ENCODE assay signal across 9 mouse cellular contexts in genomic region chr13:18947686-18948085, GRCm38 (mm10). TPM values are rescaled to one million over a fixed set of nuclear protein-coding genes. Genes with fewer than 3 reads are reported as not detected.
DNase-seq lines count a peak whose midpoint lies in the region; ATAC-seq lines count a peak whose summit lies in the region.
"Had no signal": no experiment of that assay in that cellular context is flagged by ENCODE, and none has a peak within 500 bp of the region (broad histone marks: within the 10 kb centered on the region; RNA-seq: fewer than 3 reads in every experiment).

No protein-coding gene starts in this region.

- peaks cover 6% of the 10 kb centered on the region; the same call in 1 of the 2 replicates for H3K4me1 ChIP-seq in lung, embryonic 16.5 days (replicated peaks; ENCODE audit: control insufficient read depth, insufficient read depth, low read length)
- 0 out of 2 replicates have a peak, but pooled peaks cover 3% of the 10 kb centered on the region for H3K4me1 ChIP-seq in embryonic facial prominence, embryonic 14.5 days (ENCODE audit: control insufficient read depth, insufficient read depth, low read length)
- H3K4me1 ChIP-seq in intestine, embryonic 16.5 days (ENCODE audit: control insufficient read depth, insufficient read depth, low read length), result peaks cover 6% of the 10 kb centered on the region
- peaks cover 23% of the 10 kb centered on the region for H3K4me1 ChIP-seq in neural tube, embryonic 15.5 days

- no peak overlapping the region for H3K27ac ChIP-seq in lung, embryonic 16.5 days (ENCODE audit: low read length)
- no peak overlapping the region for H3K27ac ChIP-seq in embryonic facial prominence, embryonic 14.5 days (replicated peaks; ENCODE audit: low read depth, low read length)
- no peak overlapping the region for H3K27ac ChIP-seq in intestine, embryonic 16.5 days (ENCODE audit: low read length)
- H3K27ac ChIP-seq in neural tube, embryonic 15.5 days (replicated peaks), result peak overlapping the region; percentile 93

- H3K9me3 ChIP-seq in lung, embryonic 16.5 days (ENCODE audit: control insufficient read depth, low read length), result no peaks in the 10 kb centered on the region
- no peaks in the 10 kb centered on the region for H3K9me3 ChIP-seq in embryonic facial prominence, embryonic 14.5 days (ENCODE audit: control insufficient read depth, low read length)
- no peaks in the 10 kb centered on the region for H3K9me3 ChIP-seq in intestine, embryonic 16.5 days (ENCODE audit: control insufficient read depth, low read length)
- no peaks in the 10 kb centered on the region for H3K9me3 ChIP-seq in neural tube, embryonic 15.5 days (replicated peaks)

- H3K4me2 ChIP-seq in lung, embryonic 16.5 days (ENCODE audit: low read depth, low read length), result peak overlapping the region; percentile 95
- H3K4me2 ChIP-seq in embryonic facial prominence, embryonic 14.5 days (ENCODE audit: low read depth, low read length), result peak overlapping the region; percentile 98
- peak overlapping the region; percentile 78 for H3K4me2 ChIP-seq in intestine, embryonic 16.5 days (ENCODE audit: low read depth, low read length)
- H3K4me2 ChIP-seq in neural tube, embryonic 15.5 days, result peak overlapping the region; percentile 68

- ATAC-seq in lung, embryonic 16.5 days (ENCODE audit: low read depth), result no peak
- ATAC-seq in embryonic facial prominence, embryonic 14.5 days (ENCODE audit: low read depth), result no peak
- ATAC-seq in intestine, embryonic 16.5 days, result no peak; the same call in 1 of the 2 replicates
- no peak; the same call in 1 of the 2 replicates for ATAC-seq in neural tube, embryonic 15.5 days (ENCODE audit: low FRiP score)

- intact Hi-C loops in gastrocnemius, postnatal 14 days (cut with DNase I; ENCODE audit: low total_unique reads), result no loop called here

- H3K27me3 ChIP-seq in lung, embryonic 16.5 days (ENCODE audit: control insufficient read depth, insufficient read depth, low read depth, low read length), result peaks cover 17% of the 10 kb centered on the region
- peaks cover 21% of the 10 kb centered on the region for H3K27me3 ChIP-seq in embryonic facial prominence, embryonic 14.5 days (replicated peaks; ENCODE audit: control insufficient read depth, insufficient read depth, low read length)
- peaks cover 10% of the 10 kb centered on the region; the same call in 1 of the 2 replicates for H3K27me3 ChIP-seq in intestine, embryonic 16.5 days (replicated peaks; ENCODE audit: control insufficient read depth, insufficient read depth, low read length)
- no peaks in the 10 kb centered on the region for H3K27me3 ChIP-seq in neural tube, embryonic 15.5 days (replicated peaks)

- 10% methylated on average over 5 of the region's 5 CpGs for WGBS in lung, embryonic 16.5 days
- WGBS in embryonic facial prominence, embryonic 14.5 days, result 16% methylated on average over 5 of the region's 5 CpGs
- WGBS in intestine, embryonic 16.5 days, result 19% methylated on average over 5 of the region's 5 CpGs
- WGBS in neural tube, embryonic 15.5 days, result 14% methylated on average over 5 of the region's 5 CpGs

- no peak overlapping the region for H3K9ac ChIP-seq in lung, embryonic 16.5 days (ENCODE audit: low read length)
- no peak overlapping the region for H3K9ac ChIP-seq in embryonic facial prominence, embryonic 14.5 days (ENCODE audit: low read depth, low read length)
- no peak overlapping the region for H3K9ac ChIP-seq in intestine, embryonic 16.5 days (ENCODE audit: low read depth, low read length)
- peak overlapping the region; percentile 98 for H3K9ac ChIP-seq in neural tube, embryonic 15.5 days (replicated peaks)

- no peak for DNase-seq in lung, postnatal 36 days
- no peak for DNase-seq in embryonic facial prominence, embryonic 14.5 days (ENCODE audit: low spot score)
- no peak for DNase-seq in frontal cortex, adult 2 months (ENCODE audit: extremely low spot score in 1 of 2, low spot score in 1 of 2)
- no peak for DNase-seq in kidney, postnatal 36 days
- DNase-seq in gastrocnemius, postnatal 14 days, result no peak

- peak overlapping the region; percentile 74 for H3K4me3 ChIP-seq in lung, embryonic 16.5 days (ENCODE audit: low read length)
- H3K4me3 ChIP-seq in embryonic facial prominence, embryonic 14.5 days (ENCODE audit: low read depth, low read length), result peak overlapping the region; percentile 74
- H3K4me3 ChIP-seq in intestine, embryonic 16.5 days (ENCODE audit: low read length), result peak overlapping the region; percentile 74
- peak overlapping the region; percentile 94 for H3K4me3 ChIP-seq in neural tube, embryonic 15.5 days (replicated peaks)
- H3K4me3 ChIP-seq: myocyte had no signal

- H3K36me3 ChIP-seq in lung, embryonic 16.5 days (ENCODE audit: control insufficient read depth, insufficient read depth, low read length), result no peaks in the 10 kb centered on the region
- H3K36me3 ChIP-seq in embryonic facial prominence, embryonic 14.5 days (ENCODE audit: control insufficient read depth, insufficient read depth, low read length), result no peaks in the 10 kb centered on the region
- H3K36me3 ChIP-seq in intestine, embryonic 16.5 days (ENCODE audit: control insufficient read depth, insufficient read depth, low read length), result no peaks in the 10 kb centered on the region
- no peaks in the 10 kb centered on the region for H3K36me3 ChIP-seq in neural tube, embryonic 15.5 days

RNA-seq across cellular contexts. Expression of gene Amph, which starts 0.3 kb away (rescaled TPM):
- polyA plus RNA-seq in lung, embryonic 16.5 days (2015; fragmentation: Nextera tagmentation; extraction: Ambion mirVana), result 2.0 and 2.6 TPM in 2 replicates
- 3.3 and 3.7 TPM in 2 replicates for polyA plus RNA-seq in embryonic facial prominence, embryonic 14.5 days (2014; fragmentation: Nextera tagmentation; extraction: Ambion mirVana)
- polyA plus RNA-seq in intestine, embryonic 16.5 days (2015; fragmentation: Nextera tagmentation; extraction: Ambion mirVana), result 1.6 and 1.8 TPM in 2 replicates
- 77.2 and 83.8 TPM in 2 replicates for polyA plus RNA-seq in neural tube, embryonic 15.5 days (2015; fragmentation: Nextera tagmentation; extraction: Ambion mirVana)
- polyA plus RNA-seq in frontal cortex, adult 2 months (2012; rRNA removed), result 161 and 178 TPM in 2 replicates
- 1 to 10 TPM; 1.0 to 1.5 TPM for total RNA-seq in gastrocnemius, postnatal 14 days (2021)
- polyA plus RNA-seq: myocyte had no signal

Comparison
In these comparisons a context has a peak if more than half of its experiments do, and no peak if none do; other contexts are left out.
1. RNA of gene Amph, which starts 0.3 kb away (polyA plus RNA-seq): 161 to 178 TPM in frontal cortex, adult 2 months and 77.2 to 83.8 TPM in neural tube, embryonic 15.5 days; 3.3 to 3.7 TPM in embryonic facial prominence, embryonic 14.5 days, 2.0 to 2.6 TPM in lung, embryonic 16.5 days and 1.6 to 1.8 TPM in intestine, embryonic 16.5 days; every median in the first group is over 10 times any median in the second.
2. Peak in every context shown above with its lines, with median percentiles within 50 percentile points of each other: H3K4me2 ChIP-seq and H3K4me3 ChIP-seq.